In the genomic region with DNA sequence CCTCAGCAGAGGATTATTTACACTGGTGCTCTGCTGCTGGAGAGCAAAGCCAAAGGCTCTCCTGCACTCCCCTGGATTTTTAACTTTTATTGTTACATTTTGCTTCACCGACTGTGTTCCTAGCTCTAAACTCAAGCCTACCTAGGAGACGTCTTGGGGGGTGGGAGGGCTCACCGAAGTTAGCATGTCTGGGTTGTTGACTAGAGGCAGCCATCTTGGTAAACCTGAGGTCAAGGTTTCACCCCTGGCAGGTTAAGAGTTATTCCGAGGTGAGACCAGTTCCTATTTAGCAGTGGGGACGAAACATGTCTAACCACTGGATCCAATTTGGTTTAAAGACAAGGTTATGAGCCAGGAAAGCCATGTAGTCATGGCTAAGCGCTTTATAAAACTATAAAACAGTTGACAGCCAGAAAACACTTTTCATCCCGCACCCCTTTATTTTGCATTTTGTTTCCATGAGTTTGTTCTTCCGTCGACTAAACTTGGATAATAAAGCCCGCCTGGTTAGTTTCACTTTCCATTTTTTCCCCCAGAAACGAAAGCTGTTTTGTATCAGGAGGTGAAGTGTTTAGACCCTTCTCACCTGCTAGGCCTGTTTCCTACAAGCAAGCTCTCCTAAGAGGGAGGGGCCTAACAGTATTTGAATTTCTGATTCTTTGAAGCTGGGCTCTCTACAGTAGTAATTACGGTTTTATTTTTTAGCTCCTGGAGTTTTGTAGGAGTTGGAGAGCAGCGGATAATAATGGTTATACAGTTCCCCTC, we compare ENCODE assay signal across 8 mouse cellular contexts. TPM values are rescaled to one million over a fixed set of nuclear protein-coding genes. Genes with fewer than 3 reads are reported as not detected.
A peak's percentile ranks its signal among the peaks of the same experiment; 100 is the strongest.
DNase-seq lines count a peak whose midpoint lies in the region; ATAC-seq and TF ChIP-seq lines count a peak whose summit lies in the region.

No protein-coding gene starts in this region.

- no peaks in the 10 kb centered on the region for H3K27me3 ChIP-seq in ES-Bruce4 (ENCODE audit: control insufficient read depth, insufficient read depth, low read length, poor library complexity, severe bottlenecking)
- H3K27me3 ChIP-seq in forebrain, embryonic 11.5 days (ENCODE audit: control insufficient read depth, insufficient read depth, low read length) = no peaks in the 10 kb centered on the region
- H3K27me3 ChIP-seq in kidney, postnatal 0 days (ENCODE audit: insufficient read depth, low read length) = no peaks in the 10 kb centered on the region
- no peaks in the 10 kb centered on the region for H3K27me3 ChIP-seq in neural tube, embryonic 12.5 days (replicated peaks)

- 14% methylated on average over 13 of the region's 13 CpGs for WGBS in forebrain, embryonic 11.5 days
- 20% methylated on average over 13 of the region's 13 CpGs for WGBS in kidney, postnatal 0 days
- WGBS in neural tube, embryonic 12.5 days = 20% methylated on average over 13 of the region's 13 CpGs

- no peak for ATAC-seq in forebrain, embryonic 11.5 days (replicated peaks; ENCODE audit: low FRiP score)
- no peak for ATAC-seq in kidney, postnatal 0 days (replicated peaks; ENCODE audit: low FRiP score, low read depth)
- ATAC-seq in neural tube, embryonic 12.5 days (ENCODE audit: low FRiP score, low read depth) = no peak

- peak; percentile 36 for DNase-seq in heart, adult 8-10 months (ENCODE audit: low spot score)
- no peak for DNase-seq in heart, postnatal 25 days (ENCODE audit: low spot score)
- DNase-seq in forebrain, embryonic 11.5 days (ENCODE audit: low spot score) = peak; percentile 49
- peak; percentile 43 for DNase-seq in kidney, postnatal 0 days (ENCODE audit: low spot score)
- DNase-seq in urinary bladder, postnatal 25 days (ENCODE audit: low spot score) = no peak
- no peak for DNase-seq in urinary bladder, postnatal 14 days (ENCODE audit: low spot score)

- intact Hi-C loops in heart, postnatal 25 days (cut with DNase I) = loop anchor here (5.0 kb wide), 3 partner anchors 42 to 77 kb away; no protein-coding TSS in a partner anchor

- no peaks in the 10 kb centered on the region for H3K36me3 ChIP-seq in ES-Bruce4 (ENCODE audit: control insufficient read depth, insufficient read depth, low read length, poor library complexity, severe bottlenecking)
- H3K36me3 ChIP-seq in forebrain, embryonic 11.5 days (ENCODE audit: control insufficient read depth, insufficient read depth, low read length) = no peaks in the 10 kb centered on the region
- no peaks in the 10 kb centered on the region for H3K36me3 ChIP-seq in kidney, postnatal 0 days (ENCODE audit: insufficient read depth, low read length)
- no peaks in the 10 kb centered on the region for H3K36me3 ChIP-seq in neural tube, embryonic 12.5 days

- no peak for TF ChIP-seq EP300 in ES-Bruce4 (IDR thresholded peaks at IDR 0.05; ENCODE audit: insufficient read depth, low read depth, low read length)

- H3K4me3 ChIP-seq in ES-Bruce4 (ENCODE audit: low read depth, low read length) = peak overlapping the region; percentile 64
- peak overlapping the region; percentile 41 for H3K4me3 ChIP-seq in forebrain, embryonic 11.5 days (ENCODE audit: low read depth, low read length)
- peak overlapping the region; percentile 94 for H3K4me3 ChIP-seq in kidney, postnatal 0 days (replicated peaks; ENCODE audit: low read depth, low read length)
- H3K4me3 ChIP-seq in neural tube, embryonic 12.5 days = peak overlapping the region; percentile 44

- TF ChIP-seq CTCF in ES-Bruce4 (IDR thresholded peaks at IDR 0.05; ENCODE audit: low read depth, low read length) = no peak
- no peak for TF ChIP-seq CTCF in kidney, postnatal 0 days (IDR thresholded peaks at IDR 0.05; ENCODE audit: low read depth)

- peaks cover 7% of the 10 kb centered on the region for H3K4me1 ChIP-seq in ES-Bruce4 (ENCODE audit: control insufficient read depth, insufficient read depth, low read length)
- peaks cover 9% of the 10 kb centered on the region; the same call in 1 of the 2 replicates for H3K4me1 ChIP-seq in forebrain, embryonic 11.5 days (replicated peaks; ENCODE audit: control insufficient read depth, insufficient read depth, low read length)
- peaks cover 9% of the 10 kb centered on the region for H3K4me1 ChIP-seq in kidney, postnatal 0 days (replicated peaks; ENCODE audit: insufficient read depth, low read length)
- peaks cover 28% of the 10 kb centered on the region for H3K4me1 ChIP-seq in neural tube, embryonic 12.5 days

- H3K27ac ChIP-seq in ES-Bruce4 (ENCODE audit: insufficient read depth, low read length) = peak overlapping the region; percentile 94
- H3K27ac ChIP-seq in forebrain, embryonic 11.5 days (ENCODE audit: low read depth, low read length) = no peak overlapping the region
- H3K27ac ChIP-seq in kidney, postnatal 0 days = peak overlapping the region; percentile 90
- H3K27ac ChIP-seq in neural tube, embryonic 12.5 days = no peak overlapping the region

- peak overlapping the region; percentile 98 for H3K9ac ChIP-seq in ES-Bruce4 (ENCODE audit: low read depth, poor library complexity, severe bottlenecking)
- H3K9ac ChIP-seq in forebrain, embryonic 11.5 days (ENCODE audit: low read length) = peak overlapping the region; percentile 53; the same call in 1 of the 2 replicates
- H3K9ac ChIP-seq in kidney, postnatal 0 days (ENCODE audit: low read depth, low read length) = peak overlapping the region; percentile 35; the same call in 1 of the 2 replicates
- peak overlapping the region; percentile 43; the same call in 1 of the 2 replicates for H3K9ac ChIP-seq in neural tube, embryonic 12.5 days

- TF ChIP-seq POLR2A in ES-Bruce4 (IDR thresholded peaks at IDR 0.05; ENCODE audit: insufficient read depth, low read length) = no peak

- peak overlapping the region; percentile 92 for H3K4me2 ChIP-seq in forebrain, embryonic 11.5 days (ENCODE audit: low read depth, low read length, severe bottlenecking)
- H3K4me2 ChIP-seq in kidney, postnatal 0 days (ENCODE audit: low read length) = peak overlapping the region; percentile 67
- H3K4me2 ChIP-seq in neural tube, embryonic 12.5 days (replicated peaks) = peak overlapping the region; percentile 95

- no peaks in the 10 kb centered on the region for H3K9me3 ChIP-seq in ES-Bruce4 (replicated peaks; ENCODE audit: control insufficient read depth, insufficient read depth, low read length, poor library complexity, severe bottlenecking)
- H3K9me3 ChIP-seq in forebrain, embryonic 11.5 days (ENCODE audit: control insufficient read depth, low read length) = no peaks in the 10 kb centered on the region
- H3K9me3 ChIP-seq in kidney, postnatal 0 days (replicated peaks; ENCODE audit: low read length) = no peaks in the 10 kb centered on the region
- no peaks in the 10 kb centered on the region for H3K9me3 ChIP-seq in neural tube, embryonic 12.5 days

RNA-seq across cellular contexts. Expression of gene Ccdc6, which starts 1.2 kb away (rescaled TPM):
- 10 to 100 TPM; 23.3 to 28.6 (median 24.9) TPM for total RNA-seq in heart, adult 8-10 months (2022)
- 10 to 100 TPM; 26.6 to 26.8 TPM for total RNA-seq in heart, postnatal 25 days (2021)
- 57.6 and 61.8 TPM in 2 replicates for polyA plus RNA-seq in ES-Bruce4 (2011; ENCODE audit: insufficient read depth, insufficient read length, low read depth, missing spikeins)
- polyA plus RNA-seq in forebrain, embryonic 11.5 days (2014; fragmentation: Nextera tagmentation; extraction: Ambion mirVana) = 17.6 and 19.4 TPM in 2 replicates
- polyA plus RNA-seq in kidney, postnatal 0 days (2015; fragmentation: Nextera tagmentation; extraction: Ambion mirVana) = 16.6 and 18.5 TPM in 2 replicates
- polyA plus RNA-seq in neural tube, embryonic 12.5 days (2016; fragmentation: Nextera tagmentation; extraction: Ambion mirVana) = 16.2 and 16.8 TPM in 2 replicates

Comparison
In these comparisons a context has a peak if more than half of its experiments do, and no peak if none do; other contexts are left out.
1. DNase-seq: peak in heart, adult 8-10 months (single experiment), forebrain, embryonic 11.5 days (single experiment) and kidney, postnatal 0 days (single experiment); none in heart, postnatal 25 days (single experiment), urinary bladder, postnatal 25 days (single experiment) and urinary bladder, postnatal 14 days (single experiment).
2. H3K27ac ChIP-seq: peak in ES-Bruce4 (single experiment) and kidney, postnatal 0 days (single experiment); none in forebrain, embryonic 11.5 days (single experiment) and neural tube, embryonic 12.5 days (single experiment).
3. H3K4me3 ChIP-seq: peak in every context shown above with its lines; median percentile 94 in kidney, postnatal 0 days; 64 in ES-Bruce4; 44 in neural tube, embryonic 12.5 days; 41 in forebrain, embryonic 11.5 days.
4. H3K9ac ChIP-seq: peak in every context shown above with its lines; median percentile 98 in ES-Bruce4; 53 in forebrain, embryonic 11.5 days; 43 in neural tube, embryonic 12.5 days; 35 in kidney, postnatal 0 days.
5. Peak in every context shown above with its lines, with median percentiles within 50 percentile points of each other: H3K4me2 ChIP-seq.